Mouse (Mus musculus) left cerebral cortex, adult 6 months (tissue): ENCODE data around the gene Zfp968. TPM values are rescaled to one million over a fixed set of nuclear protein-coding genes. Genes with fewer than 3 reads are reported as not detected.

Experiments
- long read RNA-seq, 2 experiments: library from polyadenylated mRNA; unstranded; transcript quantifications; one replicate each; pipeline ENCODE4 v2.0.0; 2019 to 2020
- polyA plus RNA-seq: library from polyadenylated mRNA; unstranded; fragments of <200 nt; fragmentation: Nextera tagmentation; gene quantifications from 2 replicates; pipeline ENCODE4 v1.2.3, GENCODE M21; 2021

Gene Zfp968
- 7.7 and 8.1 TPM in 2 replicates for polyA plus RNA-seq
- long read RNA-seq, experiment 1, partial matches to known transcripts: 0 of 5 reads
- long read RNA-seq, experiment 1, other reads (novel, unspliced or antisense): 3 of 5 reads
- long read RNA-seq, experiment 2, partial matches to known transcripts: 0 of 6 reads
- long read RNA-seq, experiment 2, other reads (novel, unspliced or antisense): 4 of 6 reads

GRCm38 (mm10) chr2:175372136-175372535, at the start of gene Zfp968:
Gene Zfp968 (plus strand): TSS chr2:175372436.

DNA sequence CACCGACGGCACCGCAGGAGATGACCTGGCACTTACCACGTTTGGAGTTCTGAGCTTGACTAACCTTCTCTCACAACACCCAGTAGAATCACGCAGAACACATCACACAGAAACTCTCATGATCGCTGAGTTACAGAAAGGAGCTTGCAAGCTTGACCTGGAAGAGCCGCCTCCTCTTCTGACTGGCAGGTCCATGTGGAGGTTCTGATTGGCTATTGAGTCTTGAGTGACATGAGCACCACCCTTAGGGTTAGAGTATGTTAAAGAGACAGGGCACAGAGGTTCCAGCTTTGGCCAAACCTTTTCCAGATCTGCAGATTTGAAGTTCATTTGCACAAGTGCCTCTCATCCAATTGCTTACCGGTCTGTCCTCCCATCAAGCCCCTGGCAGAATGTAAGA, 34.1 kb upstream of the Zfp968 start, which contains the start of gene Gm4631:
Gene Gm4631, minus strand, starts transcription at position 101 of the 400 bp plus-strand sequence.

Other genes with a start within 250 kb of the Zfp968 start
- gene Gm14399, start 230.4 kb upstream of the Zfp968 start, polyA plus RNA-seq: 9.0 and 13.9 TPM in 2 replicates
- gene Gm14443, start 196.6 kb upstream of the Zfp968 start, polyA plus RNA-seq: 0.35 and 0.47 TPM in 2 replicates
- gene Gm14391, start 165.5 kb upstream of the Zfp968 start, polyA plus RNA-seq: 2.0 and 15.8 TPM in 2 replicates
- gene Gm14440, start 97.3 kb upstream of the Zfp968 start, polyA plus RNA-seq: not detected in 2 replicates
- 7.9 and 11.0 TPM in 2 replicates for gene Gm4631, start 34.2 kb upstream of the Zfp968 start, polyA plus RNA-seq
- 15.5 and 43.3 TPM in 2 replicates for gene Gm4724, start 63.4 kb downstream of the Zfp968 start, polyA plus RNA-seq
- gene Zfp965, start 97.5 kb downstream of the Zfp968 start, polyA plus RNA-seq: 6.2 and 8.8 TPM in 2 replicates